Mouse (Mus musculus) CH12F3 (cell line): ENCODE measurements around the gene 3425401B19Rik.

Experiments used
- in situ Hi-C: fragments of 300-500 bp; cut with MboI; formaldehyde crosslinking; loops from 2 replicates; pipeline ENCODE4 v1.14.3; 2020; ENCODE audit warnings: low sequenced_read_pairs

The 3425401B19Rik gene

DNA sequence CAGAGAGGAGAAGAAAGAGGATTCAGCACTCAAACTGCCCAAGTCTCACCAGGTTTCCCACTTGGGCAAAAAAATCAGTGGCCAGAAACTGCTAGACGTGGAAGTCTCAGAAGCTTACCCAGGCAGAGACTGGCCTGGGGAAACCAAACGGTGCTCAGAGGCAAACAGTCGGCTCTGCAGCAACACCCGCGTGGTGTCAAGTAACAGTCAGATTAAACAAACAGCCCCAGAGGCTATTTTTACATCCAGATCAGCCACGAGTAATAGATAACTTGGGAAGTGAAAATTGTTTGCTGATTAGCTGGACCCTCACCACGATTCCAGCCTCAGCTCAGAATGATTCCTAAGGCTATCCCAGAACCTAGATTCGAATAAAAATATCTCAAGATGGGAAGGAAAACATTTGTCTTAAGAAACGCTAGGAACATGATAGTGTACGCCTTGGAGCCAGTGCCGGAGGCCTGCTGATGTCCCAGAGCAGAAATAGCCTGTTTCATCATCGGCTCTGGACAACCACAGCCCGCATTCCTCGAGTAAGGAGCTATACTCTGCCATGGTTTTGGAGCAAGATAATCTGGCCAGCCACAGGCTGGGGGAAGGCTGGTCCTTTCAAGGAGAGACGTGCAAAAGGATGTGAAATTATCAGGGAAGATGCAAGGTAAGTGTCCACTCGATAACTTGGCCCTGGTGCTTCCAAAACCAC lies at the start of gene 3425401B19Rik:
TSS of gene 3425401B19Rik (minus strand) at position 170 of the 703 bp plus-strand sequence.
- in situ Hi-C loops: no loop called here

DNA sequence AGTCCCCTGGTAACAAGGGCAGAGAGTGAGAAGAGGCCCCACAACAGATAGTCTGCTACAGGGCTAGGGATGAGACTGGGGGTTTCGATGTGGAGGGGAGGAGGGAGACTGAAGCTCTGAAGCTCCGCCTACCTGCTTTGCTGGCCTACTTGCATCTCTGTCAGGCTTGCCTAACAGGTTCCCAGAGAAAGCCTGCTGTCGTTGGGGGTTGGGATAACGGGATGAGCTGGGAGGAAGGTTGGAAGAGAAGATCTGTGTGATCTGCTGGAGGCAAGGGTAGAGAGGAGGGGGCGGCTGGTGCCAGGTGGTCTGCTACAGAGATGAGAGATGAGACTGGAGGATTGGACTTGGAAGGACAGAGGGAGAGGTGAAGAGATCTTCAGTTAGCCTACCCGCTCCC lies 47.9 kb upstream of the 3425401B19Rik start:
- in situ Hi-C loops: no loop called here

DNA sequence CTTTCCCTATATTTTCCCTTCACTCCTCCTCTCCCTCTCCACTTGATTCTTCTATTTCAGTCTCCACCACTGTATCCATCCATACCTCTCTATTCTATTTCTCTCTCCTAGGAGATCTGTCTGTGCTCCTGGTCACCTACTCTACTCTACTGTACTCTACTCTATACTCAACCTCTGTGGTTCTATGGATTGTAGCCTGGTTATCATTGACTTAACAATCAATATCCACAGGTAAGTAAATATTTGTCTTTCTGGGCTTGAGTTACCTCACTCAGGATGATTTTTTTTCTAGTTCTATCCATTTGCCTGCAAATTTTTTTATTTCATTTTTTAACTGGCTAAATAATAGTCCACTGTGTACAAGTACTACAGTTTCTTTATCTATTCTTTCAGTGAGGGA lies 41.8 kb upstream of the 3425401B19Rik start:
- in situ Hi-C loops: no loop called here

DNA sequence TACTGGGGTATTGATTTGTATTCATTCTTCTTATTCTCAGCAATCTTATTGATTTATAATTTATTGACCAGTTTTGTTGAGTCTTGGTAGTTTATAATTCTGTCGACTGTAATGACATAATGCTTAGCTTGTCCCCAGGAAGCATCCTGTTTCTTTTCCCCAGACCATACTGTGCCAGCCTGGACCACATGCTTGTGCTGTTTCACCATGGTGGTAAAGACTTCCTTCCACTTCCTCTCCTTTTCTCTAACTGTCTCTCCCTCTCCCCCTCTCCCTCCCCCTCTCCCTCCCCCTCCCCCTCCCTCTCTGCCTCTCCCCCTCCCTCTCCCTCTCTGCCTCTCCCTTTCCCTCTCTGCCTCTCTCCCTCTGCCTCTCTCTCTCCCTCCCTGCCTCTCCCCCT lies 36.4 kb upstream of the 3425401B19Rik start:
- in situ Hi-C loops: no loop called here

DNA sequence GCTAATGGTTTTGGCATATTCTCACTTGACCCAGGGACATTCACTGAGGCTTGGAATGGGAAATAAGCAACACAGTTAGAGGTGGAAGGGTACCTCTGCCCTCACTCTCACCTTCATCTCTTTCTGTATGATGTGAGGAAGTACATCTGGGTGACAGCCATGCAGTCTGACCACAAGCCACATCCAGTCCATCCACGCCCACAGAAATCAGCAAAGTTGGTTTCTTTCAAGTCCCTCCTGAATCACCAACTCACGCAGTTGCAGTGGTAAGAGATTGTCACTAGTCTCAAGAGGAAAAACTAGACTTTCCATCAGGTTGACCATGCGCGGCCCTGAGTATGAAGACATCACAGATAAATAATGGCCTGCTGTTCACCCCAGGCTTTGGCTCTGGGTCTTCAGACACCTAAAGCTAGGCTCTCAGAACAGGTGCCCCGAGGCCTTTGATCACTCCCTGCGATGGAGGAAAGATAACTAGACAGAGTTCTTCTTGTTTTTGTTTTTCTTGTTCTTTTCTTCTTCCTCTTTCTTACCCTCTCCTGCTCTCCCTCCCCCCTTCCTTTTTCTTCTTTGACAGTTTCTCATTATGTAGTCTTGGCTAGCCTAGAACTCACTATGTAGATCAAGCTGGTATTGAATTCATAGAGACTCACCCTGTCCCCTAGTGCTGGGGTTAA lies 31.8 kb upstream of the 3425401B19Rik start:
- in situ Hi-C loops: no loop called here

DNA sequence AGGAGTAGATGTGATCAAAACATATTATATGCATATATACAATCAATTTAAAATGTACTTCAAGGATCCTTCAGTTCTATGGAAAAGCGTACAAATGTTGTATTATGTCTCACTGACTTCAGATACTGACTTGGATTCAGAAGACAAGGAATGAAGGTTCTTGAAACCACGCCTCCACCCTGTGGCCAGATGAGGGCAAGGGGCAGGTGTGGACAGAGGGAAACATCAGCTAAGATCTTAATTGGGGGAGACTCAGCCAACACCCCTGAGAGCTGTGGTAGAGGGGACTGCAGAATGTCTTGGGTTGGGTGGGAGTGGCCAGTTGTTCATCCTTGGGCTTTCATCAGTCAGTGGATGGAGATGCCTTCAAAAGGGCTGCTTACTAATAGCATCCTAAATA lies 30.4 kb upstream of the 3425401B19Rik start:
- in situ Hi-C loops: no loop called here

DNA sequence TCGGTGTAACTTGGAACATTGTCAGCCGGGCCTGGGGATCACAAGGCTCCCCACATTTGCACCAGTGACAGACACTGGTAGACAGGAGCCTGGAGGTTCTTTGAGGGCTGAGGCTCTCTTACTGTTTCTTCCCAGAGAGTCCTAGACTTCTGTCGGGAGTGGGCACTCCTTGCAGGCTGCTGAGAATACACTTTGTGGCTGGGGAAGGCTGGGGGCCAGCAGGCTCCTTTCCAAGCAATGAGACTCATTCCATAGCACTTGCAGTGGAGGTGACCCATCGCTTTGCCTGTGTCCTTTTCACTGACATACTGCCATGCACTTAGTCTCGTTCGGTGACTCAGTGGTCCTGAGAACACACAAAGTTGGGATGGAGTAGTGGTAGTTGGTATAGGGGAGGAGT lies 30.0 kb upstream of the 3425401B19Rik start:
- in situ Hi-C loops: no loop called here

DNA sequence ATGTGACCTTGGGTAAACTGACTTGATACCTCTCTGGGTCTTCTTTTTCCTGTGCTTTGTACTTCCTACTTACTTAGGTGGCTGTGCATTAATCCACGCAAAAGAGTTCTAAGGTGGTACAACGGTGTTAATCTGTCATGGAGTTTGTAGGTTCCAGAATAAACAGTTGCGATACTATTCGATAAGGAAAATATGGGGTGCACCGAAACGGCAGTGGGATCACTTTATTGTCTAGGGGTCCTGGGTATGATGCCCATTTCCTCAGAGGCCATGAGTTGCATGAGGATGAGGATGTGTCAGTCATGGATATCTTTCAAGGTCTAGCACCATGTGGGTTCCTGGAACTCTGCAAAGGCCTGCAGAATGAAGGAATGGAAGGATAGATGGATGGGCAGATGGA lies 24.8 kb upstream of the 3425401B19Rik start:
- in situ Hi-C loops: no loop called here

DNA sequence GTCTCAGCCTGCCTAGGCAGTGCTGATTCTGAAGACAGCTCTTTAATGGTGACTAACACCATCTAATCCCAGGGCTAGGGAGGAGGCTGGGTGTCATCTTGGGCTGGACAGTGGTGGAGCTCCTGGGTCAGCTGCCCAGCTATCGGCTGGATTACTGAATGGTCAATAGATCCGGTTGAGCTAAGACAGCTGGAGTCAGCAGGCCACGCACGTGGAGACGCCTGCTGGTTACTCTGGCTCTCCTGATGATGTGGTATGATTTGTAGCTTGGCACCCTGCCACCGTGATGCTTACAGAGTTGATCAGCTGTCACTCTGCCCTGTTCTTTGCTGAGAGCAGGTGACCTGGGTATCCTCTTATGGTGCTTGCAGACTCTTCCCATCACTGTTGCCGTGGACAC lies 23.7 kb upstream of the 3425401B19Rik start:
- in situ Hi-C loops: no loop called here

DNA sequence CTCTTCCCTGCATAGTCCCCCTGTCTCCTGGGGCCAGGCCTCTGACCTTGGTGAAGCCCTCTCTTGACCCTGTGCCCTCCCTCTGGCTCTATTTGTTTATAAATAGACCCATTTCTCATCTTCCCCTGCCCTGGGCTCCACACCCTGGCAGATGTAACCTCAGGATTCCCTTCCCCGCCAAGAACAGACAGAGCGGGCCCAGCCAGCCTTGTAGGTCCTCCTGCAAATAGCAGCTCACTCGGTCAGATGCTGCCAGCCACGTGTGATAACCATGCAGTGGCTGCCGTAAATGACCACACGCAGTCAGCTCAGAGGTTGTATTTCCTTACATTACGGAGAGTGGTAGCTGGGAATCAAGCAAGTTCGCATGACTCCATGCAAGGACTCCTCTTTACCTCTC lies 22.8 kb upstream of the 3425401B19Rik start:
- in situ Hi-C loops: no loop called here

DNA sequence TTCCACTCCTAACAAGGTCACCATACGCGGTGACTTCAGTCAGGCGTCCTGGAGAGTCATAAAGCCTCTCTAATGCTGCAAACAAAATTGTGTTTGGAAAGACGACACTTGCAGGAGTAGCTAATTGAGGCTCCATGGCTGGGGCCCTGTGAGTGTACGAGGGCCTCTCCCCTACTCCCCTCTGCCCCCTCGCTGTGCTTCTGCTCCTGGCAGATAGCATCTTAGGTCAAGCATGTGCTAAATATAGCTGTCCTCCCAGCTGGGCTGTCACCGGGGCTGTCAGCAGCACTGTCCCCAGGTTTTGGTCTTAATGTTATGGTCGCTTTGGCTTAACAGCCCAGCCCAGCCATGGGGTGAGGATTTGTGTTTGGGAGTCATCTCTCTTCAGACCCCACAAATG lies 15.9 kb upstream of the 3425401B19Rik start:
- in situ Hi-C loops: no loop called here

DNA sequence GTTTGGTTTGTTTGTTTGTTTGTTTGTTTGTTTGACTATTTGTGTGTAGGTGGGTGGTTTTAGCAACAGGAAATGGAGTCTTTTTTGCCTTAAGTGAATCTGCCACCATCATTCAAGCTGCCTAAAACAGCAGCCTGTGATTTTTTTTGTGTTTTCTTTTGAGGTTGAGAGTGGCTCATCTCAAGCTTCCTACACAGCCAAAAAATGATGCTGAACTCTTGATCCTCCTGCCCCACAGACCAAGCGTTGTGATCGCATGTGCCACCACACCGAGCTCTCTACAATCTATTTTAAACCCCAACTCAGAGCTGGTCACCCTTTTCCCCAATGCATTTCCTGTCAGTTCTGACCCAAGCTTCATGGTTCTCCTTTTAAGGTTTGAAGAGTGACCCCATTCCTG lies 13.5 kb upstream of the 3425401B19Rik start:
- in situ Hi-C loops: no loop called here

DNA sequence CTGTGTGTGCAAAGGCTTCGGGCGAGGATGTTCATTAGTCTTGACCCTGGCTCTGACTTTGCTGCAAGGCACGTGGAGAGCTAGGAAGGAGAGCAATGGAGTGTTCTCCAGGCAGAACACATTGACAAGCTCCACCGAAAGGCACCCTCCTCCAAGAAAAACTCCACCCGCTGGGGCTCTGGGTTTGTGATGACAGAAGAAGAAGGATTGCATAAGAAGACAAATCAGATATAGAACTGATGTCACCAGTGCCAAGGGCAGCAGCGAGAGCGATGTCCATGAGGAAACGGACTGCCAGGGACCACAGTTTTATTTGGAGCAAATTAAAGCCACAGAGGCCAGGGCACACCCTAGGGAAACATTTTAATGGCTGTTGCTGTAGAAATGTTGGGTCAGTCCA lies 12.7 kb upstream of the 3425401B19Rik start:
- in situ Hi-C loops: no loop called here

DNA sequence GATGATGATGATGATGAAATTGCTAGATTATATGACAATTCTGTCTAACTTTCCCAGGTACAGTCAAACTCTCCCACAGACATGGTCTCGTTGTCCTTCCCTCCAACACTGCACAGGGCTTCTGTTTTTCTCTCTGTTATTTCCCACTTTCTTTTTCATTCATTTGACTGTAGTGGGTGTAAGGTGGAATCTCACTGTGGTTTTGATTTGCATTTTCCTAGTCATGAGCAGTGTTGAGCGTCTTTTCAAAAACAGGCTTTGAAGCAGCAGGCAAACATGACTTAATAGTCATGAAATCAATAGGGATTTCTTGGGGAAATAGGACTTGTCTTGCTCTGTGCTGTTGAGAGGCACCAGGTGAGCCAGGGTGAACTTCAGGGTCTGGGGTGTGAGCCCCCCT lies 11.3 kb upstream of the 3425401B19Rik start:
- in situ Hi-C loops: no loop called here

DNA sequence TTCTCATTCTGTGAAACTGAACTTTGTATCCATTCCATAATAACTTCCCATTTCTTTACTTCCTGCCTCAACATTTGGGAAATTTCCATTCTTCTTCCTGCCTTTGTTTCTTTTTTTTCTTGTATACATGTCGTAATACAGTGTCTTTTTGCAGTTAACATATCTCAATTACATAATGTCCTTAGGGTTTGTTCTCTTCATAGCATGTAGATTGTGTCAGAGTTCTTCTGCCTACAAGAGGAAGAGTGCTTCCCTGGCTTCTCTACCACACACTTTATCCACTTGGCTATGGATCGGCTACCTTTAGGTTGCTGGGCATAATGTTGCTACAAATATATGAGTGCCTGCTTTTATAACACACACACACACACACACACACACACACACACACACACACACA lies 10.8 kb upstream of the 3425401B19Rik start:
- in situ Hi-C loops: no loop called here

DNA sequence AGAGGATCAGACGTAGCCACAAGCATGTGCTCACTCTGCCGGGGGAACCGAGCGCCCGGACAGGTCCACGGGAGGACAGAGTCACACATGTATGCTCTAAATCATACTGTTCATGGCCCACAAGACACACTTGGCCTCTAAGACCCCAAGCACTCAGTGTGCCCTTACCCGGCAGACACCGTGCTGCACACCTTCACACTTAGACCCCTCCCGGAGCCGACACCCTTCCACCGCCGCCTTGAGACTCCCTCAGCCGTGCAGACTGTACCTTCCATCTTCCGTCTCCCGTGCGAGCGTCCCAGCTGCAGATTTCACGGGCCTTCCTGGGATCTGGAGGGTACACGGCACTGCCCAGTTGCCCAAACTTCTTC lies 373 bp downstream of the 3425401B19Rik start:
- in situ Hi-C loops: no loop called here

DNA sequence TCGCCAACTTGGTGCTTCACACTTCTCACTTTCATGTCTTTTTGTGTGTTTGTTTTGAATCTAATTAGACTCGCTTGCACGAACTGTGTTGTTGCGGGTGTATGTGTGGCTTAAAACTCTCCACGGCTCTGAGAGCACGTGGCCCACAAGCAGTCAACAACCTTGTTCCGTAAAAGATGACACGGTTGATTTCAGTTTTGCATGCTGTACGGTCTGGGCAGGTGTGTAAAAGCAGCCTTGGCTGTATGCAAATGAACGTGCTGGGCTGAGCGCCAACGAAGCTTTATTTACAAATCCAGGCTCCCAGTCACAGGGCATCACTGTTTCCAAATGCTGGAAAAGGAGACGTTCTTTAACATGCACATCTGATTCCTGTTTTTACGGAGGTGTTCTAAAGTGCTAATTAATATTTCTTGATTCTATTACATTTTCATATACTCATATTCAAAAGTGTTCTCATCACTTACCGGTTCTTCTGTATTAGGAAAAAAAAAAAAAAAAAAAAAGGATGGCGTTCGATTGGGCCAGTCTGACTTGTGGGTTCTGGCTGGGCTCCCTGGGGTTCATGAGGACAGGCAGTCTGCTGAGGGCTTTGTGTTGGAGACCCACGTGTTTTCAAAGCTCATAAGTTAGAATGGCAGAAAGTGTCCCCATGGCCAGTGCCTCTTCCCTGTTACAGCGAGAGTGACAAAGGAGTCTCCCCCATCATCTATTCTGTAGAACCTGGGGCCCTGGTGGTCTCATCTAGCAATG lies 935 bp downstream of the 3425401B19Rik start:
- in situ Hi-C loops: no loop called here

DNA sequence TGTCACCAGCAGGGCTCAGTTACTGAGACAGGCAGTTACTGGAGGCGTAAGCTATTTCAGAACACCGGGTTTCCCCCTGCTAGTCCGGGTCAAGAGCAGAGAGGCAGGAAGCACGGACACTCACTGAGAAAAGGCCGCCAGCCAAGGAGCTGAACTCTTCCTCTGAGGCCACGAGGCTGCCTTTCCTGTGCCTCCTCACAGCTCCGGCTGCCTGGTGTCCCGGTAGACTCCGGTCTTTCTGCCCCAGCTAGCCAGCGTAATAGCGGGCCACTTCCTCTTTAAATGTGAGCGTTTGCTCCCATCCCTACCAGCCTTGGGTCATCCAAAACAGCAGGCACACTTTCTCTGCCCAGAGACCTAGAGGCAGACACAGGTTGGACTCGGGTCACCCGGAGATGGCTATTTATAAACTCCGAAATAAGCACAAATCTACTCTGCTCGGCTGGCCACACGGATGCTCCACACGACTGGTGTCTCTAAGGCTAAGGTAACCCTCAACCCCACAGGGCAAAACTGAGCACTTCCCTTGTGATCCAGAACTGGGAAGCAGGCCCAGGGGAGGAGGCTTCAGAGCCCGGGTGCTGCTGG lies 1.7 kb downstream of the 3425401B19Rik start:
- in situ Hi-C loops: no loop called here

DNA sequence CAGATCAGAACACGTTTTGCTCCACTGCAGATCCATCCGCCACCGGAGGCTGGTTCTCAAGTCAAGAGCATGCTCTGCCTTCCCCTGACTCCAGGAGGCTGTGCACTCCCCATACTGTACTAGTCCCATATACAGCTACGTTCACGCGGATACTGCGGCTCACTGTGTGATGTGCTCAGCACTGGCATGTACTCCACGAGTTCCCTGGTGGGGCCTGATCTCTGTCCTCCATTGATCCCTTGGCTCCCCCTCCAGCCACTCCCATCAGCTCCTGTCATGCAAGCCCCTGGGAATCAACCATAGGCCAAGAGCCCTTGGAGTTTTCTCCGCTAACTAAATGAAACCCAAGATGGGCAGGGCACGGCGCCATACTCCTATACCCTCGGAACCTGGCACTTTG lies 2.6 kb downstream of the 3425401B19Rik start:
- in situ Hi-C loops: no loop called here

DNA sequence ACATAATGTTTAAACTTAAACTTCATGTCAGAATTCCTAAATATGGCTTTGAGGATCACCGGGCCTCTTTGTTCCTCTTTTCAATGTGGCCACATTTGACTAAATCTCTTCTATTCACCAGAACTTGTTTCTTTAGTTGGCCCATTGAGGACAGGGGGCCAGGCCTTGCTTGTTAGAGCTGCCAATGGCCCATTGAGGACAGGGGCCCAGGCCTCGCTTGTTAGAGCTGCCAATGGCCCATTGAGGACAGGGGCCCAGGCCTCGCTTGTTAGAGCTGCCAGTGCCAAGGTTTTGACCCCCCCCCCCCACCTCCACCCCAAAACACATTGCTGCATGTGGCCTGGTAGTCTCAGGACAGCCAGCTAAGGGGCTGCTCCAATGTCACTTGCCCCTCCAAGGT lies 3.5 kb downstream of the 3425401B19Rik start:
- in situ Hi-C loops: no loop called here

DNA sequence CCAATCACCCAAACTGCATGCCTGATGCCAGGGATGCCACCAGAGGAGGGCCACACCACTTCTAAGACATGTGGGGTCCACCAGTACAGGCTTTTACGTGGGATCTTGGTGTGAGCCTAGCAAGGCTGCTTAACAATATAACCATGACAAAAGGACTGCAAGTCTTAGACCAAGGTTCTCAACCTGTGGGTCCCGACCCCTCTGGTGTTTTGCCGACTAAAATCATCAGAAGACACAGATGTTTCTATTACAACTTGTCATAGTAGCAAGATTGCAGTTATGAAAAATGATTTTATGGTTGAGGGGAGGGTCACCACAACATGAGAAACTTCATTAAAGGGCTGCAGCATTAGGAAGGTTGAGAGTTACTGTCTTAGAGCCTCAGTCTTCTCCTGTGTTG lies 6.5 kb downstream of the 3425401B19Rik start:
- in situ Hi-C loops: no loop called here

DNA sequence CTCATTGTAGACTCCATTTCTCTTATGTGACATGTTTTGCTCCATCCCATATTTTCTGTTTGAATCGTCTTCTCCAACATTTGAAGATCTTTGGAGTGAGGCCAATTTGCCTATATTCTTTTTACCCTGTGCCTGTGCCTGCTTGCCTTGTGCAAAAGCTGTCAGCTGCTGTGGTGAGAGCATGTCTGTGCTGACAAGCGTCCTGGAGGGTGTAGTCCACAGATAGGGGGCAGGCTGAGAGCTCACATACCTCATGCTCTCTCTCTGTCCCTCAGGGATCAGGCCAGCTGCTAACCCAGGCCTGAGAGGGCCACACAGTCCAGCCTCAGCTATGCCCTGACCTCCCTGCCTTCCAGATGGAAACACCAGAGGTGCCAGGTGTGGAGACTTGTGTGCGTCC lies 11.9 kb downstream of the 3425401B19Rik start:
- in situ Hi-C loops: no loop called here
